Mouse (Mus musculus): ENCODE data around the gene Sft2d2. TPM values are rescaled to one million over a fixed set of nuclear protein-coding genes. Genes with fewer than 3 reads are reported as not detected.

Sft2d2 gene
- polyA plus RNA-seq, 1 experiment = 21.4 TPM

DNA sequence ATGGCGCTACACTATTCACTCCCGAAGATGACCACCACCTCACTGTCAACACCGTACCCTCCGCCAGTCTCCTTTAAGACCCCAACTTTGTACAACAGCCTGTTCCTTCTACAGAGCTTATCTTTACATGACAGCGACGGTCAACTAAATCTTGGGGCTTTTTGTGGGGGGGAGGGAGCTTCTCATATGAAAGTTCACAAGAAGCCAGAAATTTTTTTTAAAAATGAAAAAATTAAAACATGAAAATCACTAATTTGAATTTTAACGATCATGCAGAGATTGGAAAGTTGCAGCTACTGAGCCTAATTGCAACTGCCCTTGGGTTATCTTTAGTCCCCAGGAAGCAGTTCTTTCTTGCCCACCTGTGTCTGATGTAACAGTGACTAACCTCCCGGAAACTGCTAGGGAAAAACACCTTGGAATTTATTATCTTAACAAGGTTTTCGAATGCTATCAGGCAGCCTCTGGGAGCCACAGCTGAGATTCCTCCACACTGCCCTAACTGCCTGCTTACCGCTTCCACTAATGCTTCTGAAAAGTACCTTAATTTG is 1.4 kb downstream of the Sft2d2 start:
- peaks cover 7% of the 10 kb centered on the region; the same call in 1 of the 2 replicates for H3K4me1 ChIP-seq (ENCODE audit: control insufficient read depth, insufficient read depth, low read length)
- H3K4me3 ChIP-seq (ENCODE audit: insufficient read depth, low read length) = no peak overlapping the region
- no peak overlapping the region for H3K27ac ChIP-seq (ENCODE audit: insufficient read depth, low read length)
- TF ChIP-seq CTCF (IDR thresholded peaks at IDR 0.05; ENCODE audit: extremely low read depth, insufficient read depth, low read length) = no peak
- no peak for TF ChIP-seq POLR2A (IDR thresholded peaks at IDR 0.05; ENCODE audit: extremely low read depth, insufficient read depth, low read length)

DNA sequence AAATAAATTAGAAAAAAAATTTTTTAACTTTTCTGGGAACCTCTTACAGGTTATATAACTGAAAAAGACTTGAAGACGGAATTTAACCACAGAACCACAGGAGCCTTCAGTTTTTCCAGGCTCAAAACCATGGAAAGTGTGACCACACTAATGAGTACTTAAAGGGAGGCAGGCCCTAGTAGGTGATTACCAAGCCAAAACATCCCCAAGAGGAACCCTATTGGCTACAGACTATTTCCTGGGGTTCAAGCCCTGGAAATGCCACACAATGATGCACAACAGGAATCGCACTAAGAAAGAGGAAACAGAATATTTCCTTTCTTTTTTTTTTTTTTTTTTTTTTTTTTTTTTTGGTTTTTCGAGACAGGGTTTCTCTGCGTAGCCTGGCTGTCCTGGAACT is 2.1 kb downstream of the Sft2d2 start:
- TF ChIP-seq POLR2A (IDR thresholded peaks at IDR 0.05; ENCODE audit: extremely low read depth, insufficient read depth, low read length) (no peak), CTCF (IDR thresholded peaks at IDR 0.05; ENCODE audit: extremely low read depth, insufficient read depth, low read length) (no peak)
- H3K4me3 ChIP-seq (ENCODE audit: insufficient read depth, low read length) = peak overlapping the region; percentile 14; the same call in 1 of the 2 replicates
- H3K4me1 ChIP-seq (ENCODE audit: control insufficient read depth, insufficient read depth, low read length) = peaks cover 7% of the 10 kb centered on the region; the same call in 1 of the 2 replicates
- H3K27ac ChIP-seq (ENCODE audit: insufficient read depth, low read length) = no peak overlapping the region; the same call in 1 of the 2 replicates

DNA sequence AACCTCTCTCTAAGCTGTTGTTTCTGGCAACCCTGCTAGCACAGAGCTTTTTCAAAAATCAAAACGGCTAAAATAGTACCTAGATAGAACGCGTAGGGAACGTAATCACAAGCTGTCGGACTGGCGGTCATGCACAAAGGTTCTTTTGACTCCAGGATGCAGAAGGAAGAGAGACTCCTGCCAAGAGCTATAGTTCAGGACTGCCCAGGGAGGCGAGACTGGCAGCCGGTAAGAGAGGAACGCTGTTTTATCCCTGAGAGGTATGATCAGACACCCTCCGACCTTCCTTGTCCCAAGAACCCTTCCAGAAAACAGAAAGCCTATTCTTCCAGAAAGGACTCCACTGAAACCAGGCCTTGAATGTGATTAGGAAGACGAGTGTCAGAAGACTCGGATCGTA is 2.6 kb downstream of the Sft2d2 start:
- Histone ChIP-seq H3K4me1 (ENCODE audit: control insufficient read depth, insufficient read depth, low read length) (peaks cover 7% of the 10 kb centered on the region; the same call in 1 of the 2 replicates), H3K4me3 (ENCODE audit: insufficient read depth, low read length) (peak overlapping the region; percentile 14), H3K27ac (ENCODE audit: insufficient read depth, low read length) (peak overlapping the region; percentile 36)
- no peak for TF ChIP-seq CTCF (IDR thresholded peaks at IDR 0.05; ENCODE audit: extremely low read depth, insufficient read depth, low read length)
- TF ChIP-seq POLR2A (IDR thresholded peaks at IDR 0.05; ENCODE audit: extremely low read depth, insufficient read depth, low read length) = no peak

DNA sequence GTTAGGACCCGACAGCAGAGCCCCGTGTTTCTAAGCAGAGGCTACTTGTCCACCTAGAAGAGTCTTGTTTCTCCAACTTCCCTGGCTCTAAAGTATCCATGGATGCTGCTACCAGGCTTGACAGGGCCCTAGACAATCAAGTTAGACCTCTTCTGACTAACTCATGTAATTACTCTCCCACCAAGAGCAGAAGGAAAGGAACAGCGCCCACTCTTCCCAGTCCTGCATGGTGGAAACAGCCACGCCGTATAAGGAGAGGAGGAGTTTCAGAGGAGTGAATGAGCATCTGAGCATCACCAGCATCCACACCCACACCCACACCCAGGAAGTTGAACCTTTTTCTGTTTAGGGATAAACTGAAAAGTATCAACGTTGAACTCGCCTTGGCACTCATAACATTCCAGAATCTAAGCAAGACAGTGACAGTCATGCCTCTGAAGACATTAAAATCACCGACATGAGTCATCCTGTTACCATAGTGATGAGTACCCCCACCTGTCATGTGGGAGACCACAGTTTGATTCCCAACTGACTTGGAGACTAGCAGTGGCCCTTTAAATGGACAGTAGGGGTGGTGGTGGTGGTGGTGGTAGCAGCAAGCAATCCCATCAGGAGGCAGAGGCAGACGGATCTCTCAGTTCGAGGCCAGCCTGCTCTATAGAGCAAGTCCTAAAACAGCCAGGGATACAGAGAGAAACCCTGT is 3.5 kb downstream of the Sft2d2 start:
- peaks cover 7% of the 10 kb centered on the region; the same call in 1 of the 2 replicates for H3K4me1 ChIP-seq (ENCODE audit: control insufficient read depth, insufficient read depth, low read length)
- H3K27ac ChIP-seq (ENCODE audit: insufficient read depth, low read length) = peak overlapping the region; percentile 39; the same call in 1 of the 2 replicates
- H3K4me3 ChIP-seq (ENCODE audit: insufficient read depth, low read length) = no peak overlapping the region
- no peak for TF ChIP-seq POLR2A (IDR thresholded peaks at IDR 0.05; ENCODE audit: extremely low read depth, insufficient read depth, low read length)
- TF ChIP-seq CTCF (IDR thresholded peaks at IDR 0.05; ENCODE audit: extremely low read depth, insufficient read depth, low read length) = no peak

DNA sequence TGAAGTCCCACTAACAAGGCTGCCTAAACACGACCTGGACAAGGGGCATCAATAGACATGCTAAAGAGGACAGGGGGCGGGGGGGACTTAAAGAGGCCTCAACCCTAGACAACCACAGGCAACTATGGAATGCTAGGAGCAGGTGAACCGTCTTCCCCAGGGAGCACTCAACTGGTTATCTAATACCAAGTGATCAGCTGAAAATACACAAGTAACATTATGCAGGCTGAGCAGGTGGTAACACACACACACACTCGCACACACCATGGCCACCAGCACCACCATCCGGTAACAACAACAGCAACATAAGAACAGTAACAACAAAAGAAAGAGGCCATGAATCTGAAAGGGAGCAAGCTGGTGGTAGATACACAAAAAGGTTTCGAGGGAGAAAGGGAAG is 4.2 kb downstream of the Sft2d2 start:
- peaks cover 7% of the 10 kb centered on the region; the same call in 1 of the 2 replicates for H3K4me1 ChIP-seq (ENCODE audit: control insufficient read depth, insufficient read depth, low read length)
- H3K4me3 ChIP-seq (ENCODE audit: insufficient read depth, low read length) = no peak overlapping the region
- TF ChIP-seq CTCF (IDR thresholded peaks at IDR 0.05; ENCODE audit: extremely low read depth, insufficient read depth, low read length) (no peak), POLR2A (IDR thresholded peaks at IDR 0.05; ENCODE audit: extremely low read depth, insufficient read depth, low read length) (no peak)
- H3K27ac ChIP-seq (ENCODE audit: insufficient read depth, low read length) = no peak overlapping the region

DNA sequence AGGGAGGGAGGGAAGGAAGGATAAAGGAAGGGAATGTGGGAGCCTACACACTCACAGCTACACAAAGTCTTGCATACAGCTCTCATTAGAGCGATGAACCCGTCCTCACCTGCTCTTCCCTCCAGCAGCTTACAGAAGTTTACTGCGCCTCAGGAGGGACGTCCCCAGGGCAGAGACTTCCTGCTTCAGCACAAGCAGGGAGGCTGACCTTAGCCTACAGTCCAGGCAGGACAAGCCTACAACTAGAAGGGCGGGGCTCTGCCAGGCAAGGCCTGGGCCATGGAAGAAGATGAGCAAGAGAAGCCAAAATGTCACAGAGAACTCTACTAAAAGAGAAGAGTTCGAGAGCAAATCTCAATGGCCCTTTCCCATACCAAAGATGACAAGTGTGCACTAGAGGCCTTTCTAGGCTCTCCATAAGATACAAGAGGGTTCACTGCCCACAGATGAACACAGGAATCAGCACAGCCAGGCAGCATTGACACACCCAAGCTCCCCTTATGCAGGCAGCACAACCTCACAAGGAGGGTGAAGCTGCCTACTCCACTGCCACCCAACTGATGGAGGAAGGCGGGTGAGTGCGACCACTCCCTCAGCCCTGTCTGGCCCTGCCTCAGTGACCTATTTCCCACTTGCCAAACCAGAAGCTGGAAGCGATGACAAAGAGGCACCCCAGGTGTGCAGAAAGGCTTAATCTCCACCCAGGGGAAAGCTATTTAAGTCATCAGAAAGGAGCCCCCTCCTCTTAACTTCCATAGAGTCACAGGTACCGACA is 5.2 kb downstream of the Sft2d2 start:
- Histone ChIP-seq H3K4me1 (ENCODE audit: control insufficient read depth, insufficient read depth, low read length) (peaks cover 6% of the 10 kb centered on the region; the same call in 1 of the 2 replicates), H3K4me3 (ENCODE audit: insufficient read depth, low read length) (no peak overlapping the region), H3K27ac (ENCODE audit: insufficient read depth, low read length) (no peak overlapping the region)
- TF ChIP-seq CTCF (IDR thresholded peaks at IDR 0.05; ENCODE audit: extremely low read depth, insufficient read depth, low read length) = no peak
- no peak for TF ChIP-seq POLR2A (IDR thresholded peaks at IDR 0.05; ENCODE audit: extremely low read depth, insufficient read depth, low read length)

DNA sequence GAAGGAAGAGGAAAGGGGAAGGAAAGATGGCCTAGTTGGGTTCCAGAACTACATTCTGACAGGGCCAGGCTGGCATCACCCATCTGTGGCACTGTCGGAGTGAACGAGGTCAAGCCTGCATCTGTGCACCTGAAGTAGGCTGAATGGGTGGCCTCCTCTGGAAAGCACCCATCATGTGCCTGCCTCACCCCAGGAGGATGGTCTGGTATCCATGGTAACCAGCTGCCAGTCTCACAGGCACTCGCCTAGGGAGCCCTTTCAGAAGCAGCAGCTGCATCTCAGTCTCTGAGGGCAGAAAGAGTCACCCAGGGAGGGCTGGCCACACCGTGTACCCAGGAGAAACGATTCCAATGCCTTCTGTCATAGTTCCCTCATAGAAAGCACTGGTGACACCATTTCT is 6.9 kb downstream of the Sft2d2 start:
- peaks cover 6% of the 10 kb centered on the region; the same call in 1 of the 2 replicates for H3K4me1 ChIP-seq (ENCODE audit: control insufficient read depth, insufficient read depth, low read length)
- no peak overlapping the region for H3K4me3 ChIP-seq (ENCODE audit: insufficient read depth, low read length)
- no peak overlapping the region for H3K27ac ChIP-seq (ENCODE audit: insufficient read depth, low read length)
- TF ChIP-seq CTCF (IDR thresholded peaks at IDR 0.05; ENCODE audit: extremely low read depth, insufficient read depth, low read length) (no peak), POLR2A (IDR thresholded peaks at IDR 0.05; ENCODE audit: extremely low read depth, insufficient read depth, low read length) (no peak)

DNA sequence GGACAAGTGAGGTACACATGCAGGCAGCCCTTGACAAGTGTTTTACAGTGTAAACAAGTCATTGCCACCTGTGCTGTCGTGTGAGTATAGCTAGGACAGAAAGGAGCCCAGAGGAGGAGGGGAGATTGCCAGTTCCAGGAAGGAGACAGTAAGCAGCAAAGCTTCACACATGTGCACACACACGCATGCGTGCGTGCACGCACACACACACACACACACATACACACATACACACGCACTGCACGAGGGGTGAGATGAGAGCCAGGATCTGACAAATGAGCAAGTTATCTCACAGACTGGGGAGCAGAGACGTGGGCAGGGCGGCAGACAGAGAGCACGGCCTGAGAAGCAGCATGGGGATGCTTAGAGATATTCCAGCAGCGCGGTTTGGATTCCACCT is 7.7 kb downstream of the Sft2d2 start:
- peaks cover 4% of the 10 kb centered on the region; the same call in 1 of the 2 replicates for H3K4me1 ChIP-seq (ENCODE audit: control insufficient read depth, insufficient read depth, low read length)
- no peak overlapping the region for H3K27ac ChIP-seq (ENCODE audit: insufficient read depth, low read length)
- no peak for TF ChIP-seq CTCF (IDR thresholded peaks at IDR 0.05; ENCODE audit: extremely low read depth, insufficient read depth, low read length)
- no peak for TF ChIP-seq POLR2A (IDR thresholded peaks at IDR 0.05; ENCODE audit: extremely low read depth, insufficient read depth, low read length)
- no peak overlapping the region for H3K4me3 ChIP-seq (ENCODE audit: insufficient read depth, low read length)

DNA sequence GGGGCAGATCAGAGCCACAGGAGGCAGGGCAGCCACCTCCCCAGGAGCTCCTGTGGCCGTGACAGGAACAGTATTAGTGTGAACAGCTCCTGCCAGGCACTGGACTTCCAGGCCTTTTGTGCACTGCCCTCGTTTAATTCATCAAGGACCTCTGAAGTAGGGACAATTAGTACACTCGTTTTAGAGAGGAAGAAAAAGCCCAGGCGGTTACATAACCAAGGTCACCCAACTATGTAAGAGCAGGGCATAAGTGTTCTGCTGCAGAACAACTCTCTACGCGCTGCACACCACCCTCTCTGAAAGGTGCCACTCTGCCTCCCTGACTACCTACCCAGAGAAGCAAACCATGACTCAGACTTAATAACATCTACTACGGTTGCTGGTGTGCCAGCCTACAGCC is 9.1 kb downstream of the Sft2d2 start:
- TF ChIP-seq CTCF (IDR thresholded peaks at IDR 0.05; ENCODE audit: extremely low read depth, insufficient read depth, low read length) = no peak
- no peak for TF ChIP-seq POLR2A (IDR thresholded peaks at IDR 0.05; ENCODE audit: extremely low read depth, insufficient read depth, low read length)
- Histone ChIP-seq H3K4me1 (ENCODE audit: control insufficient read depth, insufficient read depth, low read length) (peaks cover 3% of the 10 kb centered on the region; the same call in 1 of the 2 replicates), H3K27ac (ENCODE audit: insufficient read depth, low read length) (peak overlapping the region; percentile 41; the same call in 1 of the 2 replicates), H3K4me3 (ENCODE audit: insufficient read depth, low read length) (no peak overlapping the region)
